Mouse (Mus musculus) gastrocnemius, postnatal 10 days (tissue): ENCODE data around the gene Gabrb3. TPM values are rescaled to one million over a fixed set of nuclear protein-coding genes. Genes with fewer than 3 reads are reported as not detected.

ENCODE experiments used
- DNase-seq: peaks from one replicate; pipeline ENCODE4 v3.0.0; 2021; ENCODE audit warnings: mixed read lengths
- long read RNA-seq, 2 experiments: library from polyadenylated mRNA; stranded (forward); transcript quantifications; one replicate each; pipeline ENCODE4 v2.0.0; 2021
- total RNA-seq, 2 experiments: library from RNA; stranded (reverse); gene quantifications; 2 replicates each; pipeline ENCODE4 v1.2.3; 2021

The Gabrb3 gene
- total RNA-seq, result 1 to 10 TPM in 1 of 2 experiments, under 1 TPM in 1; 0.56 to 1.0 TPM
- long read RNA-seq, experiment 1, partial matches to known transcripts, result 0 of 1 reads
- long read RNA-seq, experiment 1, other reads (novel, unspliced or antisense), result 1 of 1 reads
- long read RNA-seq, experiment 2, result 0 reads

DNA sequence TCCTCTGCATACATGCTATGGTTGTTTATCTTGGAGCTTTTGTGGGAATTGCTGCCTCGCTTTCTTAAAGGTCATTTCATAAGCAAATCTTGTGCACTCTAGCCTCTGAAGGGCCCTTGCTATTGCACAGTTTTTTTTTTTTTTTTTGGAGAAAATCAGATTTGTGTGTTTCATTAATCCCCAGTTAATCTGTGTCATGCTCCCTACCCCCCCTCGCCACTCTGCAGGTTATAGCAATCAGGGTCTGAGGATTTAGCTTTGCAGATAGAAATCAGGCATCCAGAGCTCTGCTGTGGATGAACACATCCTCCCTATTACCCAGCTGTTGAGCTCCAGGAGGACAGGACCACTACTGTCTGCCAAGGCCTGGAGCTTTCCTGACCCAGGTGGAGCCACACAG lies at the start of gene Gabrb3:
Gabrb3 (plus strand) TSS at position 301 of the 400 bp plus-strand sequence.
- no peak for DNase-seq

DNA sequence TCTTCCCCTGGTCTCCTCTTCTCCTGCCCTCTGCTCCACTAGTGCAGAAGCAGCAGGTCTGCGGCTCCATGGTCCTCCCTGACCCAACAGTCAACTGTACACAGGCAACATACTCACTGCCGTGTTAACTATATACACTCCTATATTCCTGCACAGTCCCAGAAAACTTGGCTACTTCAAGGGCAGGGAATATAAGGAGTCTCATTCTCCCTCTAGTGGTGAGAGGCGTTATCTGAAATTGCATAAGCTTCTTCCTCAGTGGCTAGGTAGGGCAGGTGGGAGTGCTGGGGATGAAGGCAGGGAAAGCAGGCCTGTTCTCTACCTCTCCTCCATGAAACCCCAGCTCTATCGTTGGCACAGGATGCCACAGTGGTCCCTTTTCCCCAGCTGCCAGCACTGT lies 35.4 kb upstream of the Gabrb3 start:
- no peak for DNase-seq

DNA sequence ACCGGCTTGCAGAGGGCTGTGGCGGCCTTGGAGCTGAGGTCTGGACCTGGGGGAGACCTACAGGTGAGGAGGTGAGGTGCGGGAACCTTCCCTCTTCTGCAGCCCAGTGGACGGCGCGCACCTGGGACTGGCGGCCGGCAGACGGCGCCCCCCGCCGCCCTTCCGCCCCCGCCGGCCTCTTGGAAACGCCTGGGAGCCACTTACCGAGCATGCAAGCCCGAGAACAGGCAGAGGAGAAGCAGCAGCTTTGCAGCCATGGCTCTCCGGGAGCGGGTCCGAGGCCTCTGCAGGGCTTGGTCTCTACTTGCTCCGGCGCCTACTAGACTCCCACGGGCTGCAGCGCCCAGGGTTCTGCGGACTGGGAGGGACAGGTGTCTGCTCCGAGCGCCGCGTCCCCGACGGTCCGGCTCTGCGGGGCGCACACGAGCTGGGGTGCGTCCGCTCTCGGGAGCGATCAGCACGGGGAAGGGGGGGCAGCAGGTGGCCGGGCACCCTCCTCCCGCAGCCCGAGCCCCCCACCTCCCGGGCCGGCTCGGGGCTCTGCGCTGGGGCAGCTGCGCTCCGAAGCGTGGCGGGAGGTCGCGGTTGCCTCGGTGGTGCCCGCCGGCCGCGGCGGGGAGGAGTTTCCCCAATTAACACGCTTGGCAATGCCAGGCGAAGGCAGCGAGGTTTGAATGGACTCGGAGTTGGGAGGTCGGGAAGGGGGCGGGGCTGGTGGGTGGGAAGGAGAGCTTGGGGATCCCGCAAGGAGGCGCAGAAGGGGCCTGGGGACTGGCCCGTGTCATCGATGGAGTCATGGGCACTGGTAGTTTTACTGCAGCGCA lies 32.8 kb upstream of the Gabrb3 start, which contains the start of gene Gabrg3:
Gabrg3 (minus strand) TSS at position 672 of the 824 bp plus-strand sequence.
- DNase-seq, result peak; percentile 4

DNA sequence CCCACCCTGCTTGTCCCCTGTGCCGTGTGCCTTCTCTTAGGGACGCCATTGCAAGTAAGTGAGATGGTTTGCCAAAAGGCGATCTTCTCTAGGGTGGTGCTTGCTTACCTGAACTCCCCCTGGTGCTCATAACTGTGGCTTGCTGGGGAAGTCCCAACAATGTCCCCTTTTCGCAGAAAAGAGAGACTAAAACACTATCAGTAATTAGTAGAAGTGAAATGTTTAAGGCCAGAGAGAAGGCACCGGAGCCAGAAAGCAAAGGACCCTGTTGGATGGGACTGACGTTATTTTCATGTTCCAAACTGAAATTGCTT lies 32.2 kb upstream of the Gabrb3 start:
- DNase-seq, result no peak

DNA sequence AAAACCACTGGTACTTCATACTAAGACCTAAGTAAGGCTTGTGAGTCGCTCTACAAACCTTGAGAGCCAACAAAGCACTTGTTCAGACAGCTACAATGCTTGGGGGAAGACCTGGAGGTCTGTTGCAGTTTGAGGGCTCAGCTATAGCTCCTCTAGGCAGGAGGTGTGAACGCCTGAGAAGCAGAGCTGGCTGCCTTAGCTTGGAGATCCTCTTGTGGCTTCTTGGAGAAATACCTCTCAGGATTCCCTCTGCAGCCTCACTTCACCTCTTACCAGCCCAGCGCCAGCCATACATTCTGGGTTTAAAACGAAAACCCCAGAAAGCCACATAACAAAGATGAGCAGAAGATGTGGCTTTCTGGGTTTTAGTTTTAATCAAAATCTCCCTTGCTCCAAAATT lies 29.4 kb upstream of the Gabrb3 start:
- DNase-seq, result no peak

DNA sequence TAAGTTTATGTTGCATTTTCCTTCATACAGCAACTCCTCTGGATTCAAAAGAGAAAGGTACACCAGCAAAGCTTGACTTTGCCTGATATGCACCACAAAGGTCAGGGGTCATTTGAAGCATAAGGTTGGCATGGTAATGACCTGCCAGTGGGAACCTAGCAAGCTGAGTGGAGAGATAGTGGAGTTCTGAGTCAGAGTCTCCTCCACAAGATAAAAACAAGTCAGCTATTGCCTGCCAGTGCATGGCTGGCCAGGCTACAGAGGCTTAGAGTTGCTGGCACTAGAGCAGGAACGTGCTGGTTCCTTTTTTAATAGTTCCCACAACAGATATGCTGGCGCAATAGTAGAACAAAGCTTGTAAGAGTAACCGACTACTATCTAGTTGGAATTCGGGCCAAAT lies 25.9 kb upstream of the Gabrb3 start:
- DNase-seq, result no peak

DNA sequence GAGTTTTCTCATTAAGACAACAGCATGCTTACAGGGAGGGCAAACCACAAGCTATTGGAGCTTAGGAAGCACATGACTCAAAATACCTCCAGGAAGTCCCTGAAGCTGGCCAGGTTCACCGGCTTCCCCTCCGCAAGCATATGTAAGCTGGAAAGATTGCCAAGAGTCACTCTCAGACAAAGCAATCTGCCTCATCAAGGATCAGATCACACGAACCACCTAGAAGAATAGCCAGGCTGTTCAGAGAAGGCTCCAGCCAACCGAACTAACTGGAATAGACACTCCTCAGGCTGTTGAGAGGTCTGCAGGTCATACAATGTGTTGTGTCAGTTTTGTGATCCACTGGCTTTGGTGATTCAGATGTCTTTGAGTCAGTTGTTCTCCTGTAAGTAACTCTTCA lies 8.3 kb upstream of the Gabrb3 start:
- no peak for DNase-seq

DNA sequence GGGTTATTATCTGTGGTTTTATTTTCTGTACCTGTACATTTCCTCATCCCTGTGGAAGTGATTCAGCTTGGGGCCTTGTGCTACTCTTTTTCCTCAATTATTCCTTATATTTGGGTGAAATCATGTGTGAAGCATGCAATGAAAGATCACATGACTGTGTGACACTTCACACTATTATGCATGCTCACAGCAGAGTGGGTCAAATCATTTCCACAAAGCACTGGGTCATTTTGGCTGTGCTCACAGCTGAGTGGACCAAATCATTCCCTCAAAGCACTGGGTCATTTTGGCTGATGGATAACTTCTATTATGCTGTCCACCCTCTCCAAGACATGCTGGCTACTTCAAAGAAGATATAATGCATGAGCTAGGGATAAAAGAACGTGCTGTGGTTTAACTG lies 6.6 kb upstream of the Gabrb3 start:
- no peak for DNase-seq

DNA sequence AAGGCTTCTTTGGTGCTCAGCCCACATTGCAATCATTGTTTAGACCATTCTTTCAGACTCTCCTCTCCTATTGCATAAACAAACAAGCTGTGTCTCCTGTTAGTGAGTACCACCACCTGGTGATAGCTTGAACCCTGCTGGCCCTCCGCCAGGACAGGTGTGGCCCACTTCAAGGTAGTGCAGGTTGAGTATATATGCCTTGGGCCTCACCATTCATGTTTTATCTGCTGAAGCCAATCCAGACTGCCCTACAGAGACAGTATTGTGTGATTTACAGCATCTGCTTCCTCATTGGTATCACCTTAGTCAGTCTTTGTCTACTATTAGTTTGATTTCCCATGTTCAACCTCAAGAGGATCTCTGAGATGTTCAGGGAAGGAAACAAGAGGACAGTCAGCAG lies 1.6 kb downstream of the Gabrb3 start:
- DNase-seq, result no peak

DNA sequence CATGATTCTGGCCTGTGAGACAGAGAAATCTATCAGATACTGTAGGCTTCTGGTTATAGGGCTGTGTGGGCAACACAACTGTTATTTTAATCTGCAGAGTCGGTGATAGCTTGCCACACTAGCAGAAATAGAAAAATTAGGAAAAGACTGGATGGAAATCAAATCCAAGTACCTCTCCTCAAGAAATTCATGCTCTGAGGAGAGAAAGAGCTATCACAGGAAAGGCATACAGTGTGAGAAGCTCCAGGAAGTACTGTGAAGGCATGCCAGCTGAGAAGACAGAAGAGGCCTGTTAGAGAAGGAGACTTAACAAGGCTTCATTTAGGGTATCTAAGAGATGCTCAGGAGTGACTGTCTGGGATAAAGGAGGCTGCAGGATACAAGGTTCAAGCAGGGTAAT lies 3.2 kb downstream of the Gabrb3 start:
- no peak for DNase-seq

DNA sequence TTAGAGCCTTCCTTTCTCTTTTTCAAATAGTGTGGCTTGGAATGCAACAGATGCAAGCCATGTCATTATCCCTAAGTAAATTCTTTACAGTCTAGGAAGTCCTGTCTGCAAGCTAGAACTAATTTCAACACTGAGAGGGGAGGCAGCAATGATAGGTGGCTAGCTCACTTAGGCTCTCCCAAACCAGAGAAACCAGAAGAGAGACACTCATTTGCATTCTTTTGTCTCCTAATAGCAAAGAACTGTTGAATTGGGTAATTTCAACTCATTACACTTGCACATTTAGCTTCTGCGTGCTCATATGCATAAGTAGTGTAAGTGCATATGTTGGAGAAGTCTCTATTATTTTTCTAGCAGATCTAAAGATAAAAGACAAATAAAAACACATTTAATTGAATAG lies 28.7 kb downstream of the Gabrb3 start:
- DNase-seq, result no peak

DNA sequence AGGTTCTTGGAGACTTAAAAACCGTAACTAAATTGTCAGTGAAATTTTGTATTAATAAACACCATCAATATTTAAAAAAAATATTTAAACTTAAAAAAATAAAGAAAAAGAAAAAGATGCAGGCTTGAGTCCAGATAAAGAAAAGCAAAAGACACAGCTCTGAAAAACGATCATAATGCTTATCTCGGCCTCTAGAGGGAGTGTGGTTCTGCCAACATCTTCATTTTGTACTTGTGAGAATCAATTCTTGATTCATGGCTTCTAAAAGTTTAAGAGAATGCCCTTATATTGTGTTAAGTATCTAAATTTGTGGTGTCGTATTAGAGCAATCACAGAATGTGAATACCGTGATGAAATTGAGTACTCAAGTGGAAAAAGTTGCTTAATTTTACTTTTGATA lies 40.9 kb downstream of the Gabrb3 start:
- DNase-seq, result no peak

DNA sequence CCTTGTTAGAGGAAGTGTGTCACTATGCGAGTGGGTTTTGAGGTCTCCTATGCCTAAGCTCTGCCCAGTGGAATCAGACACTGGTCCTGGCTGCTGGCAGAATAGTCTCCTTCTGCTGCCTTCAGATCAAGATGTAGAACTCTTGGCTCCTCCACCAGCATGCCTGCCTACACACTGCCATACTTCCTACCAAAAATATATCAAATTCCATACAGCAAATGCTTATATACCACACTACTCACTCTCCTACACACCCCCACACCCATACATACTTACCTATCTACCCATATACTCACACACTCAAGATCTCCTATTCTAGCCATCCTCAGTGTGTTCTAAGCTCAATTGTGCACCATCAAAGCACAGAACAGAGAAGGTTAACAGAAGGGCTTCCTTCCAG lies 51.8 kb downstream of the Gabrb3 start:
- no peak for DNase-seq

DNA sequence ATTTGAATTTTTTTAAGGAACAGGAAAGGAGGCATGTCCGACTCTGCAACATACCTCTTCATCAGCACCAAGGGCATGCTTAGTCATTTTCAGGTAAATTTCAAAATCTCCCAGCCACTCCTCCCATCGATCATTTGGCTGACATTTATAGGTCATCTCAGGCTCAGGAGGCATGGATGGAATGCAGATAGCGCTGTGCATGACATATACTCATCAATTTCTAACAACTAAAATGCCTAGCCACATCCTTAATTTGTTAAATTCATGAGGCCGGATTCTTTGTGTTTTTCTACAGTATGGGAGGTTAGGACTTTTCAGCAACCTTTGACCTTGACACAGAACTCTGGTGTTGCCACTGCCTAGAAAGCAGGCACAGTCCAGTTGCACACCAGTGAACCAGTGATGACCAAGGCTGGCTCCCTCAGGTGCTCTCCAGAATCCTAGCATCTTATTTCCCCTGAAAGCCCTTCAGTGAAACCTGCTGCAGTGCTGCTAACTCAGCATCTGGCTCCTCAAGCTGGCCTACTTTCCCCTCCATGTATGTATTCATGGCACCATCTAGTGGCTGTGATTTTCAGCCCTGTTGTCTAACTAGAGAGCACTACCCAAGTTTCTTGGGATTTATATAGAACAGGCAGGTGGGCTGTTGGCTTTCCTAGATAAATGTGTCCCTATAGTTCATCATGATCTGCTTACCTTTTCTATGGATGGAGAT lies 54.5 kb downstream of the Gabrb3 start:
- DNase-seq, result peak; percentile 5

DNA sequence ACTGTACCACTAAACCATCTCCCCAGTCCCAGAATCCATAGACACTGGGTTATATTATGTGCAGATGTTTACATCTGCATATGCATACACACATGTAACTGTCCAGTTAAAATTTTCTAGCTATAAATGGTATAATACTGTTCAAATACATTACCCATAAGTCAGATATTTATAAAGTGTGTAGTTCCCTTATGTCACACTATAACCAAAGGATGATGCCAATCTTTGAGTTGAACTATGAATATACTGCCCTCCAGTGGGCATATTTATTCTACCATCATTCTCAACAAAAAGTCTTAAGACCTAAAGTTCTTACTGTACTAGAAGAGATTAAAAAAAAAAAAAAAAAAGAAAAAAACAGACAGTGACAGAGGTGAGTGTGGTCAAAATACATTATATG lies 63.4 kb downstream of the Gabrb3 start:
- DNase-seq, result no peak

DNA sequence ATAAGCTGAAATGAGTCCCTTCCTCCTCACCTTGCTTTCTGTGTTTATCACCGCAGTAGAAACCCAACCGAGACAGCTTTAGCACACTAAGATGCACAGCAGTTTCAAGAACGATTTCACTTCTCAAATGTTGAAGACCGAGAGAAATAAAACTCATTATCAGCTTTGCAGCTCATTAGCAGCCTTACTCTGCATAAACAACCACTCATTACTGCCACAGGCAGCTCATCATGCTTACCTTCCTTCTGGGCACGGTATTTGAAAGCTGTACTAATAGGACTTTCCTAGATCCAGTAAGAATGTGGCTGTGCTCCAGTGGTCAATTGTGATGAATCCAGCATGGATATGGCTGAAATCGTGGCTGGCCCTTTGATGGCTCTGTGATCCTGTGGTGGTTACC lies 67.4 kb downstream of the Gabrb3 start:
- DNase-seq, result no peak

DNA sequence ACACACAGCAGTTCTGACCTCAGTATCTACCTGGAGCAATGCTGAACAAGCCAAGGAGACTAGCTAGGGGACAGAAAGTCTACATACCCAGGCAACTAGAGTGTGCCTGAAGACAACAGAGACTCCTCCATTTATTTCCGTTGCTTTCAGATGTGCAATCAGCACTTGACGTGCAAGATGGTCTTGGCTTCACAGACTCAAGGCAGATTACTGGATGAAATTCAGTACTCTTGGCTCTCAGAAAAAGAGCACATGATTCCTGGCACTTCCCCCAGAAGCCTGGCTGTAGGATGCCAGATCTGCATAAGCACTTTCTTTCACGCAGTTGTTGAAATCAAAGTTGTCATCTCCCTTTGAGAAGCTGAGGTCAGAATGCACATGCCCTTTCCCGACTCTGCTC lies 72.3 kb downstream of the Gabrb3 start:
- DNase-seq, result no peak

DNA sequence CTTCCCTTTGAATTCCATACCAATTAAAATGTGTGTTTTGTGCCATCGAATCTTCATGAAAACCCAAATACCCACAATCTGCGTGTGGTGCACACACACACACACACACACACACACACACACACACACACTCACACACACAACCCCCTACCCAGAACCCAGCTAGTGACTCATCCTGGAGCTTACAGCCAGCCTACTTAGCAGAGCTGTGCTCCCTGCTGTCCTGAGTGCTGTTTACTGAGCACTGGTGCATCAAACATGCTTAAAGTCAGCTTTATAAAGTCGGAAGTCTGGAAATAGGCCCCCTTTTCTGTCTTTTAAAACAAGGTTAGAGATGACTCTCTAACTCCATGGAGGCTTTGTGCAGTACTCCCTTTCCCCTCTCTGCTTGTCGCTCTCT lies 83.3 kb downstream of the Gabrb3 start:
- DNase-seq, result no peak

DNA sequence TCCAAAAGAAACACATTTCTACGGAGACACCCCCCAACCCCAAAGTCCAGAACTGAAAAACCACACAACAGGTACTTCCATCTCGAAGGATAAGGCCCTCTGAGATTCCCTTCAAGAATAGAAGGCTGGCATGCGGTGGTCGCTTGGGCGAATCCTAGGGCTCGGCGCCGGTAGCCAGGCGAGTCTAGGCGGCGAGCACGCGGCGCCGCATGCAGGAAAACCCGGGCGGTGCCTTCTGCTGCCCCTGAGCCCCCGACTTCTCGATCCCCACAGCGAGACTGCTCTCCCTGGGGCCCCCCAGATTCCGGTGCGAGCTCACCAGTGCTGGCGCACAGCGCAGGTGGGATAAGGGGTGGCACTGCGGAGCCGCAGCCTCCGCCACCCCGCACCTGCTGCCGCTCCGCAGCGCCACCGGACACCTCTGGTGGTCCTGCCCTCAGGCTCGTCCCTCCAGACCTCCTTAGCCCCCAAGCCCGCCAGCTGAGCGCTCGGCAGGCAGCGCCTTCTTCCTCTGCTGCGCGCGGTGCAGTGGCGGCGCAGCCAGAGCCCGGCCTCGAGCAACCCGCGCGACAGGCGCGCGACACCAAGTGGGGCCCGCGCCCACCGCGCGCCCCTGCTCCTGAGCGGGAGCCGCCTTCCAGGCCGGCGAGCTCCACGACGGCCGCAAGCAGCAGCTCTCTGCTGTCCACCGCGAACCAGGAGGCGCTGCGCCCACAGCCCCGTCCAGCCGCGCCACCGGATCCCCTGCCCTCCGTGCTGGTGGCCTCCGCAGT lies 89.6 kb downstream of the Gabrb3 start:
- DNase-seq, result no peak

DNA sequence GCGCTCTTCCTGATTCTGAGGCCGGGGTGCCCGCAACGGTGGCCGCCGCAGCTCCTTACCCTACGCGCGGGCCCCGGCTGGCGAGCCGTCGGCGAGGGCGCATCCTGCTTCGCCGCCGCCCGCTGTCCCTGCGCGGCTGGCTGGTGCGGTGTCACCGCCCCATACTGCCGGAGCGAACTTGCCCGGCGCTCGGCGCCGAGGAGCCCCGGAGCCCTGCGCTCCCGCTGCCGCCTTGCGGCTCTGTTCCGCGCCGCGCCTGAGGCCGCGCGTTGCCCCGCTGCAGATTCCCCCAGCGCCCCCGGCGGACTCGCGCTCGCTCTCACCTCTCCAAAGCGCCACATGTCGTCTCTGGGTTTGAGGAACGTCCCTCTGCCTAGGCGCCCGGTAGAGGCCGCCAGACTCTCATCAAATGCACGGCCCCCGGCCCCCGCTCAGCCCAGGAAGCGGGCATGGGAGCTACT lies 90.2 kb downstream of the Gabrb3 start, which contains the start of gene Gabra5:
Gabra5 (minus strand) TSS at position 379 of the 461 bp plus-strand sequence.
- DNase-seq, result no peak

DNA sequence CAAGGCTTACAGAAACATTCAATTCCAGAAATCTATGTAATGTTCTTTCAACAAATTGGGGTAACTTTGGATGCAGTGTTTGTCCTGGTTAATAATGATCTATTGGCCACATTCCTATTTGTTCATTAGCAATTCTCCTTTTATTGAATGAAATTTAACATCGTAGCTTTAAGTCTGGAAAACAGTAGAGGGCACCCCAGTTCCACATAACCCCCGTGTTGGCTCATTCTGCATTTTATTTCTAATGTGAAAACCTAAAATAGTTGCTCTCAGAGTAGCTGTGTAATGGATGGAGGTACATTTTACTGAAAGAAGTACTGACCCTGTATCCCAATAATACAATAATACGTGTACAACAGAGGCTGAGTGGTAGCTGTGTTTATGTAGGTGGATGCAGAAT lies 93.5 kb downstream of the Gabrb3 start:
- no peak for DNase-seq

DNA sequence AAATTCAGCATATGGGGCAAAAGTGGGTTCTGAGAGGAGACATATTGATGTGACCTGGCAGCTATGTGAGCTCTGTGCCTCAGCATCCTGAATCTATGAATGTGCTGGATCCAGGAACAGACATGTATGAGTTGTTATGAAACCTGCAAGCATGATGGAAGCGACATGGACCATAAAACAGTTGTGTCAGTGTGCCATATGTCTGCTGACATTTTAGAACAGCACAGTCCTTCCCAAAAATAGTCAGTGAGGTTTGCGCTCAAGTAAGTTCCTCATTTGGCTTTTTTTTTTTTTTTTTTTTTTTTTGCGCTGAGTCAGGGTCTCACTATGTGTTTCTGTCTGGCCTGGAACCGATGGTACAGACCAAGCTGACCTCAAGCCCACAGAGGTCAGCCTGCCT lies 110.0 kb downstream of the Gabrb3 start:
- no peak for DNase-seq

DNA sequence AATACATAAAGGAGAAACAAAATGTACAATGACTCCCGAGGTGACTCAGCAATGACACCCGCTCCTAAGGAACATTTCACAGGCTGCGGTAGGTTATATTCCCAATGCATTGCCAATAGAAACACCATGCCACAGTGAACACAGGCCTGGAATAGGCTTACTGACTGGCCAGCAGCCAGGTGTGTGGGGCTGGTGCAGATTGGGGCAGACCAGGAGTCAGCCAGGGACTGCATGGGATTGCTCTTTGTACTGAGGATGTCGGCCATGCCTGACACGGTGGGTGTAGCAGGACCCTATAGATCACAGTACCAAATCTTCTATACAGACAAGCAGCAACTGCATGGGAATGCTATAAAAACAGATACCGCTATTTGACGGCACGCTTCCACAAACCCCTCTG lies 110.5 kb downstream of the Gabrb3 start:
- DNase-seq, result no peak
